Comparison of ENCODE assay signal across 18 mouse cellular contexts in genomic region chr4:102429730-102430341, GRCm38 (mm10).
DNase-seq lines count a peak whose midpoint lies in the region; ATAC-seq and TF ChIP-seq lines count a peak whose summit lies in the region.
"Had no signal": no experiment of that assay in that cellular context is flagged by ENCODE, and none has a peak within 500 bp of the region (broad histone marks: within the 10 kb centered on the region; RNA-seq: fewer than 3 reads in every experiment).

No protein-coding gene starts in this region.

- dilution Hi-C loops in CH12.LX (cut with MboI; ENCODE audit: extremely low pct_ligation_motif_present, extremely low pct_unique_long_range_greater_than_20kb, low sequenced_read_pairs), result no loop called here

- H3K79me2 ChIP-seq in CH12.LX (replicated peaks; ENCODE audit: control insufficient read depth, extremely low read depth, insufficient read depth, poor library complexity, severe bottlenecking), result no peaks in the 10 kb centered on the region

- no peak for TF ChIP-seq RAD21 in CH12.LX (IDR thresholded peaks at IDR 0.05; ENCODE audit: low read depth, low read length)

- H3K27ac ChIP-seq in CH12.LX (ENCODE audit: insufficient read depth, low read depth), result no peak overlapping the region
- H3K27ac ChIP-seq in intestine, embryonic 15.5 days, result no peak overlapping the region
- peak overlapping the region; percentile 21; the same call in 1 of the 2 replicates for H3K27ac ChIP-seq in small intestine, adult 2 months (ENCODE audit: insufficient read depth, low read depth, low read length)
- H3K27ac ChIP-seq: kidney, postnatal 0 days; lung, embryonic 15.5 days; midbrain, embryonic 15.5 days had no signal

- H3K4me2 ChIP-seq in CH12.LX (ENCODE audit: insufficient read depth, low read depth, poor library complexity, severe bottlenecking), result peak overlapping the region; percentile 38
- no peak overlapping the region for H3K4me2 ChIP-seq in intestine, embryonic 15.5 days (replicated peaks)
- H3K4me2 ChIP-seq: liver, embryonic 11.5 days; lung, embryonic 15.5 days; midbrain, embryonic 15.5 days had no signal

- in situ Hi-C loops in CH12.LX (cut with MboI; ENCODE audit: low pct_ligation_motif_present, low pct_unique_long_range_greater_than_20kb, low sequenced_read_pairs), result no loop called here

- H3K4me1 ChIP-seq in CH12.LX (ENCODE audit: control insufficient read depth in 1 of 2, insufficient read depth in 2 of 2), result peaks cover 16 to 57% of the 10 kb centered on the region in 2 experiments; a peak in 3 of 4 replicates
- peaks cover 10% of the 10 kb centered on the region; the same call in 1 of the 2 replicates for H3K4me1 ChIP-seq in intestine, embryonic 15.5 days (replicated peaks)
- H3K4me1 ChIP-seq in small intestine, adult 2 months (ENCODE audit: control insufficient read depth, insufficient read depth, insufficient read length, low read length), result peaks cover 8% of the 10 kb centered on the region; the same call in 1 of the 2 replicates
- H3K4me1 ChIP-seq: lung, embryonic 15.5 days had no signal

- TF ChIP-seq CTCF in CH12.LX (conservative IDR thresholded peaks at IDR 0.05 in 1 of 2, IDR thresholded peaks at IDR 0.05 in 1 of 2; ENCODE audit: low read depth in 2 of 2, low read length in 2 of 2), result no peak
- no peak for TF ChIP-seq CTCF in small intestine, adult 2 months (IDR thresholded peaks at IDR 0.05; ENCODE audit: extremely low read depth, insufficient read length, insufficient replicate concordance, low read depth, low read length)

- no peaks in the 10 kb centered on the region for H3K9me3 ChIP-seq in CH12.LX (replicated peaks; ENCODE audit: low read length)
- H3K9me3 ChIP-seq in intestine, embryonic 15.5 days, result no peaks in the 10 kb centered on the region
- H3K9me3 ChIP-seq: lung, embryonic 15.5 days; midbrain, embryonic 15.5 days had no signal

- TF ChIP-seq EP300 in CH12.LX (IDR thresholded peaks at IDR 0.05; ENCODE audit: low read length), result no peak

- peak; percentile 83 for ATAC-seq in intestine, embryonic 15.5 days
- ATAC-seq in erythroid progenitor cell, adult 5-6 weeks (replicated peaks; ENCODE audit: low FRiP score, poor library complexity, severe bottlenecking), result no peak
- ATAC-seq: forebrain, postnatal 0 days; hindbrain, embryonic 16.5 days; midbrain, embryonic 15.5 days had no signal

- H3K9ac ChIP-seq in CH12.LX (ENCODE audit: insufficient read depth, low read depth), result no peak overlapping the region
- no peak overlapping the region for H3K9ac ChIP-seq in intestine, embryonic 15.5 days
- H3K9ac ChIP-seq: forebrain, postnatal 0 days; lung, embryonic 15.5 days; midbrain, embryonic 15.5 days had no signal

- 20% methylated on average over 4 of the region's 4 CpGs for WGBS in intestine, embryonic 15.5 days
- WGBS in small intestine, adult 2 months, result 12% methylated on average over 4 of the region's 4 CpGs

- DNase-seq in CH12.LX (ENCODE audit: extremely low read depth), result peak; percentile 47
- peak; percentile 9 for DNase-seq in c-Kit-positive CD71-negative TER-119-negative erythroid progenitor cells, embryonic 14.5 days (ENCODE audit: low read depth)
- no peak for DNase-seq in right cerebral cortex, adult 18-20 months
- DNase-seq in embryo, embryonic 9.5 days (ENCODE audit: extremely low spot score), result no peak
- DNase-seq: adrenal gland, postnatal 36 days; cerebellum, postnatal 10 days; forebrain, postnatal 0 days; heart, postnatal 10 days; thymus, postnatal 4 days had no signal

- no peaks in the 10 kb centered on the region for H3K36me3 ChIP-seq in CH12.LX (replicated peaks in 1 of 2; ENCODE audit: control insufficient read depth in 1 of 2, insufficient read depth in 1 of 2, low read length in 1 of 2)
- no peaks in the 10 kb centered on the region for H3K36me3 ChIP-seq in intestine, embryonic 15.5 days
- no peaks in the 10 kb centered on the region for H3K36me3 ChIP-seq in small intestine, adult 2 months (ENCODE audit: control insufficient read depth, insufficient read depth, low read length)
- H3K36me3 ChIP-seq: lung, embryonic 15.5 days; midbrain, embryonic 15.5 days had no signal

- no peak overlapping the region for H3K4me3 ChIP-seq in CH12.LX (replicated peaks in 1 of 3; ENCODE audit: low read depth in 2 of 3, low read length in 2 of 3, poor library complexity in 1 of 3)
- H3K4me3 ChIP-seq in intestine, embryonic 15.5 days (replicated peaks), result no peak overlapping the region
- no peak overlapping the region for H3K4me3 ChIP-seq in small intestine, adult 2 months (ENCODE audit: low read depth, low read length)
- H3K4me3 ChIP-seq: layer of hippocampus, adult 2 months; lung, embryonic 15.5 days; midbrain, embryonic 15.5 days had no signal

- TF ChIP-seq POLR2A in CH12.LX (IDR thresholded peaks at IDR 0.05; ENCODE audit: low read depth, low read length), result no peak
- no peak for TF ChIP-seq POLR2A in small intestine, adult 2 months (IDR thresholded peaks at IDR 0.05; ENCODE audit: low read depth, low read length)

- no peaks in the 10 kb centered on the region for H3K27me3 ChIP-seq in CH12.LX (replicated peaks)
- H3K27me3 ChIP-seq in intestine, embryonic 15.5 days (replicated peaks), result no peaks in the 10 kb centered on the region
- no peaks in the 10 kb centered on the region for H3K27me3 ChIP-seq in small intestine, adult 2 months (ENCODE audit: control insufficient read depth, insufficient read depth, low read length)
- H3K27me3 ChIP-seq: lung, embryonic 15.5 days; midbrain, embryonic 15.5 days had no signal

TF ChIP-seq in CH12.LX, 34 proteins besides CTCF, POLR2A, EP300 and RAD21:
- TF ChIP-seq MAZ (IDR thresholded peaks at IDR 0.05; ENCODE audit: low read depth, low read length) (0 out of 2 replicates have a peak, but pooled peaks have one; percentile 25), GABPA (IDR thresholded peaks at IDR 0.05; ENCODE audit: insufficient replicate concordance, low read depth, low read length) (no peak)
TF ChIP-seq in CH12.LX: peak in this region for 1.

Comparison
In these comparisons a context has a peak if more than half of its experiments do, and no peak if none do; other contexts are left out.
1. DNase-seq: peak in CH12.LX (single experiment) and c-Kit-positive CD71-negative TER-119-negative erythroid progenitor cells, embryonic 14.5 days (single experiment); none in right cerebral cortex, adult 18-20 months (single experiment) and embryo, embryonic 9.5 days (single experiment).